Comparison of ENCODE assay signal across 9 mouse cellular contexts in the genomic region with DNA sequence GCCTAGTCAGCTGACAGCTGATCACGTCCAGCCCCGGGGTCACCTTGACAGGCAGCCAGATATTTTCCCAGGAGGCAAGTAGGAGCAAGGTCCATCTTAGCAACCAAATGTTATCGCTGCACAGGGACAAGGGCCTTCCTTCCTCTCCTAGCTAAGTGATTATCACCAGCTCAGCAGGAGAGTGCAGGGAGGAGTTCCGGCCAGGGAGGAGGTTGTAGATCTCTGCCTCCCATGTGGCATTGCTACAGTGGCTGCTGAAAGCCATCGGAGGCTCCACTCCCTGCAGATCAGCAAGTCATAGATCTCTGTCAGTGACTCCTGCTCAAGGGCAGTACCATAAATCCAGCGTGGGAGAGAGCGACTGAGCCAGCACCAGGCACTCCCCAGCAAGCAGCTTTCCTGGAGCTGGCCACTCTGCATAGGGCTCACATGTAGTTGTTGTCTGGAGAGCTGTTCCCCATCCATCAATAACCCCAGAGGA. TPM values are rescaled to one million over a fixed set of nuclear protein-coding genes. Genes with fewer than 3 reads are reported as not detected.
A peak's percentile ranks its signal among the peaks of the same experiment; 100 is the strongest.
DNase-seq lines count a peak whose midpoint lies in the region; ATAC-seq and TF ChIP-seq lines count a peak whose summit lies in the region.
"Had no signal": no experiment of that assay in that cellular context is flagged by ENCODE, and none has a peak within 500 bp of the region (broad histone marks: within the 10 kb centered on the region; RNA-seq: fewer than 3 reads in every experiment).

No protein-coding gene starts in this region.

- no peak for TF ChIP-seq CTCF in heart, adult 2 months (IDR thresholded peaks at IDR 0.05)
- no peak for TF ChIP-seq CTCF in hindbrain, postnatal 0 days (IDR thresholded peaks at IDR 0.05; ENCODE audit: low read depth)

- TF ChIP-seq EP300 in heart, adult 2 months (IDR thresholded peaks at IDR 0.05; ENCODE audit: insufficient read depth, low read depth, low read length): no peak

- no peaks in the 10 kb centered on the region for H3K79me2 ChIP-seq in heart, adult 2 months (replicated peaks; ENCODE audit: control insufficient read depth, insufficient read depth, low read length)

- no peak overlapping the region for H3K27ac ChIP-seq in heart, adult 2 months
- H3K27ac ChIP-seq in hindbrain, postnatal 0 days: peak overlapping the region; percentile 27; the same call in 1 of the 2 replicates
- H3K27ac ChIP-seq in liver, embryonic 16.5 days (ENCODE audit: low read length): no peak overlapping the region

- 5% methylated on average over 7 of the region's 7 CpGs for WGBS in heart, adult 2 months
- WGBS in hindbrain, postnatal 0 days: 22% methylated on average over 7 of the region's 7 CpGs
- 14% methylated on average over 7 of the region's 7 CpGs for WGBS in liver, embryonic 16.5 days (ENCODE audit: insufficient replicate concordance)

- peak; percentile 7 to 52 for DNase-seq in adrenal gland, postnatal 4 days (ENCODE audit: low spot score in 2 of 2)
- peak; percentile 24 to 26 for DNase-seq in heart, adult 2 months
- peak; percentile 23 for DNase-seq in hindbrain, postnatal 0 days (ENCODE audit: low spot score)
- DNase-seq in gastrocnemius, postnatal 36 days: no peak
- no peak for DNase-seq in urinary bladder, postnatal 36 days (ENCODE audit: low spot score in 2 of 2)
- no peak for DNase-seq in lung, postnatal 25 days (ENCODE audit: low spot score)

- H3K9ac ChIP-seq in heart, adult 2 months (ENCODE audit: low read depth, low read length): no peak overlapping the region
- H3K9ac ChIP-seq in hindbrain, postnatal 0 days (replicated peaks; ENCODE audit: low read length): no peak overlapping the region
- no peak overlapping the region for H3K9ac ChIP-seq in liver, embryonic 16.5 days (ENCODE audit: low read depth, low read length)

- H3K36me3 ChIP-seq in heart, adult 2 months (ENCODE audit: control insufficient read depth, insufficient read depth, low read length): no peaks in the 10 kb centered on the region
- H3K36me3 ChIP-seq in hindbrain, postnatal 0 days (ENCODE audit: insufficient read depth, low read length): no peaks in the 10 kb centered on the region
- no peaks in the 10 kb centered on the region for H3K36me3 ChIP-seq in liver, embryonic 16.5 days (ENCODE audit: control insufficient read depth, insufficient read depth)

- ATAC-seq in hindbrain, postnatal 0 days: peak; percentile 43; the same call in 1 of the 2 replicates
- ATAC-seq in liver, embryonic 16.5 days (ENCODE audit: low read depth): peak; percentile 58
- no peak for ATAC-seq in monocyte, adult 5-6 weeks (replicated peaks; ENCODE audit: insufficient number of reproducible peaks, low FRiP score, low TSS enrichment, poor library complexity, severe bottlenecking)

- H3K4me2 ChIP-seq in hindbrain, postnatal 0 days (ENCODE audit: low read depth, low read length): no peak overlapping the region
- no peak overlapping the region for H3K4me2 ChIP-seq in liver, embryonic 16.5 days (ENCODE audit: low read depth, low read length)

- no peaks in the 10 kb centered on the region for H3K27me3 ChIP-seq in heart, adult 2 months (ENCODE audit: control insufficient read depth, insufficient read depth, low read length)
- no peaks in the 10 kb centered on the region for H3K27me3 ChIP-seq in hindbrain, postnatal 0 days (ENCODE audit: insufficient read depth, low read length)
- H3K27me3 ChIP-seq in liver, embryonic 16.5 days (ENCODE audit: control insufficient read depth, insufficient read depth, low read depth, low read length): no peaks in the 10 kb centered on the region

- intact Hi-C loops in heart, adult 2 months (cut with DNase I): no loop called here
- intact Hi-C loops in gastrocnemius, postnatal 36 days (cut with DNase I): no loop called here

- TF ChIP-seq POLR2A in heart, adult 2 months (IDR thresholded peaks at IDR 0.05; ENCODE audit: insufficient read depth, low read depth, low read length): no peak

- no peak overlapping the region for H3K4me3 ChIP-seq in heart, adult 2 months
- no peak overlapping the region for H3K4me3 ChIP-seq in hindbrain, postnatal 0 days (ENCODE audit: low read length)
- no peak overlapping the region for H3K4me3 ChIP-seq in liver, embryonic 16.5 days (ENCODE audit: low read depth, low read length)

- H3K4me1 ChIP-seq in heart, adult 2 months (ENCODE audit: control insufficient read depth, insufficient read depth, low read length): no peaks in the 10 kb centered on the region
- H3K4me1 ChIP-seq in hindbrain, postnatal 0 days (ENCODE audit: insufficient read depth, low read length): no peaks in the 10 kb centered on the region
- H3K4me1 ChIP-seq in liver, embryonic 16.5 days (ENCODE audit: control insufficient read depth, low read depth, low read length): no peaks in the 10 kb centered on the region

- H3K9me3 ChIP-seq in hindbrain, postnatal 0 days (ENCODE audit: low read length): no peaks in the 10 kb centered on the region
- no peaks in the 10 kb centered on the region for H3K9me3 ChIP-seq in liver, embryonic 16.5 days (replicated peaks; ENCODE audit: control insufficient read depth, low read length)

RNA-seq across cellular contexts. Expression of a gene that starts 34.5 kb away (rescaled TPM):
- total RNA-seq in adrenal gland, postnatal 4 days (2021): not detected
- total RNA-seq in heart, adult 2 months (2021): not detected
- polyA plus RNA-seq in heart, adult 2 months (2012; rRNA removed): not detected in 2 replicates
- not detected in 2 replicates for total RNA-seq in hindbrain, postnatal 0 days (2014; rRNA removed)
- 0.39 TPM in 1 of 2 replicates, not detected in the other for polyA plus RNA-seq in hindbrain, postnatal 0 days (2015; fragmentation: Nextera tagmentation; extraction: Ambion mirVana)
- polyA plus RNA-seq in liver, embryonic 16.5 days (2015; fragmentation: Nextera tagmentation; extraction: Ambion mirVana): not detected in 2 replicates
- not detected for total RNA-seq in gastrocnemius, postnatal 36 days (2021)
- not detected in 3 replicates for total RNA-seq in monocyte, adult 5-6 weeks (2017)
- polyA plus RNA-seq: limb, embryonic 11.5 days had no signal

RNA-seq across cellular contexts. Expression of a gene that starts 48.7 kb away (rescaled TPM):
- 1 to 10 TPM; 1.2 to 2.3 TPM for total RNA-seq in adrenal gland, postnatal 4 days (2021)
- total RNA-seq in heart, adult 2 months (2021): under 1 TPM; 0.14 to 0.26 TPM
- 0.06 and 0.10 TPM in 2 replicates for polyA plus RNA-seq in heart, adult 2 months (2012; rRNA removed)
- total RNA-seq in hindbrain, postnatal 0 days (2014; rRNA removed): 48.9 and 52.8 TPM in 2 replicates
- polyA plus RNA-seq in hindbrain, postnatal 0 days (2015; fragmentation: Nextera tagmentation; extraction: Ambion mirVana): 4.0 and 4.6 TPM in 2 replicates
- 0.12 and 0.13 TPM in 2 replicates for polyA plus RNA-seq in liver, embryonic 16.5 days (2015; fragmentation: Nextera tagmentation; extraction: Ambion mirVana)
- not detected for total RNA-seq in gastrocnemius, postnatal 36 days (2021)
- total RNA-seq in monocyte, adult 5-6 weeks (2017): not detected in 3 replicates

Comparison
In these comparisons a context has a peak if more than half of its experiments do, and no peak if none do; other contexts are left out.
1. DNase-seq: peak in adrenal gland, postnatal 4 days (2 of 2), heart, adult 2 months (2 of 2) and hindbrain, postnatal 0 days (single experiment); none in gastrocnemius, postnatal 36 days (0 of 2), urinary bladder, postnatal 36 days (0 of 2) and lung, postnatal 25 days (single experiment).
2. RNA of a gene that starts 48.7 kb away (total RNA-seq): 48.9 to 52.8 TPM in hindbrain, postnatal 0 days; 1.2 to 2.3 TPM in adrenal gland, postnatal 4 days, 0.14 to 0.26 TPM in heart, adult 2 months, not detected in gastrocnemius, postnatal 36 days and not detected in monocyte, adult 5-6 weeks; every median in the first group is over 10 times any median in the second.